Mouse (Mus musculus): ENCODE results near the gene Cdv3.

The Cdv3 gene

DNA sequence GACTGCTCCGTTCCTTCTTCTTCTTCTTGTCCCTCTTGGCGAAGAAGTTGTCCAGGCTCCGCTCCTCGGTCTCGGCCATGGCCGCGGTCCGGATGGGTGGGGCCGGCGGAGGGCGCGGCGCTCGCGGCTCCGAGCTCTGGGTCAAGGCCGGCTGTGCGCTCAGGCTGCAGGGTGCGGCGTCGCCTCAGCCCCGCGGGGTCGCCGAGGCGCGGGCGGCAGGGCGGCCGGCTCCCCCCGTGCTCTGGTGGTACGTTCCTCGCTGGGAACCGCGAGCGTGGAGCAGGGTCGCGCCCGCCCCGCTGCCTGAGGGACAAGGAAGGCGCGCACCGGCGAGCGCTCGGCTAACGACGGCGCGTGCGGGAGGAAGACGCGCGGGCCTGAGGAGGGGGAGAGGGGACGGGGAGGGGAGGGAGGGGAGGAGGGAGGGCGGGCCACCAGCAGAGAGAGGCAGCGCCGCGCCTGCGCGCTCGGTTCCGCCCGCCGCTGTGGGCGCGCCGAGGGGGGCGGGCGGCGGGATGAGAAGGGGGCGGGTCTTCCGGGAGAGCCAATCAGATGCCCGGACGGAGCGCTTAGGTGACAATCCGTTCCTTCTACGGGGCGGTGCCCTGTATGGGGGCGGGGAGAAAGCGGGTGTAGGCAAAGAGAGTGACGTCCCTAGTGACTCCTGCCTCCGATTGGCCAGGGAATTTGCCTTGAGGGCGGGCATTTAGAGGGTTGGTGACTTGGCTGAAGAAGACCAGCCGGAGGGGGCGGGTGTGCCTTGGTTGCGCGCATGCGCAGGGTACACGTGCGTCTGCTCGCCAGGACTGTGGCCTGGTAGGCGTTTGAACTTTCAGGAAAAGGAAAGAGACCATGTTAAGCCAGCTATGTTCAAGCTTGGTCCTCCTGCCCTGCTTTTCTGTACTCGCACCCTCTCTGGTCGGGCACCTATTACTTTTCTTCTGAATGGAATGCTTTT, at the start of gene Cdv3:
Gene Cdv3 (minus strand): TSS at position 551 of the 958 bp plus-strand sequence.
- peak; percentile 99 to 100 for DNase-seq

DNA sequence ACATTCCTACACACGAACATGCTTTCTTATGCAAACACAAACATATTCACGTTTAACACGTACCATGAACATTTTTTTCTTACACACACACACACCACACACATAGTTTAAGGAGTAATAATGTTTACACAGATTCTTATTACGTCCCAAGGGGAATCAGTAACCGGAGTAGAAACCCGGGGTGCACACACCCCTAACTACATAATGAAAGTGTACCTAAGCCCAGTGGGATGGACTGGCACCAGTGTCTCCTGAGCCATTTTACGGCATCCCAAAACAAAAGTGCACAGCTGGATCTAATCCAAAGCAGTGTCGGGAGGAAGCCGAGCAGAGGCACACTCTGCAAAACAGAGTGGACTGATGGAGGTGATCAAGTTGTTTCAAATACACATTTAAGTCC, 47.8 kb upstream of the Cdv3 start:
- no peak for DNase-seq

DNA sequence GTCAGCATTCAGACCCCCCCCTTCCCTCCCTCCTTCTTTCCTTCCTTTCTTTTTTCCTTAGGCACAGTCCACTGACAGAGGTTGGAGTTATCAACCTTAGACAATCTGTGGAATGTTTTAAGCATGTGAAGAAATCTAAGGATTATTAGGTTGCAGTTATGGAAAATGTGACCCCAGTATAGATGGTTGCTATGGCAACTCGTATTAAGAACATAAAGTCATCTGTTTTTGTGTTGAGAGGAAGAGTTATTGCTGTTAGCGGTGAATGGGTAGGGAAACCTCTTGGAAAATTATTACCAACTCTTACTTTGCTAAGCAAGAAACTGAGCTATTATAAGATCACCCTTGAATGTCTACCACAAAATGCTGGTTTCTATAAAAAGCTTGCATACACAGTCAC, 43.5 kb upstream of the Cdv3 start:
- no peak for DNase-seq

DNA sequence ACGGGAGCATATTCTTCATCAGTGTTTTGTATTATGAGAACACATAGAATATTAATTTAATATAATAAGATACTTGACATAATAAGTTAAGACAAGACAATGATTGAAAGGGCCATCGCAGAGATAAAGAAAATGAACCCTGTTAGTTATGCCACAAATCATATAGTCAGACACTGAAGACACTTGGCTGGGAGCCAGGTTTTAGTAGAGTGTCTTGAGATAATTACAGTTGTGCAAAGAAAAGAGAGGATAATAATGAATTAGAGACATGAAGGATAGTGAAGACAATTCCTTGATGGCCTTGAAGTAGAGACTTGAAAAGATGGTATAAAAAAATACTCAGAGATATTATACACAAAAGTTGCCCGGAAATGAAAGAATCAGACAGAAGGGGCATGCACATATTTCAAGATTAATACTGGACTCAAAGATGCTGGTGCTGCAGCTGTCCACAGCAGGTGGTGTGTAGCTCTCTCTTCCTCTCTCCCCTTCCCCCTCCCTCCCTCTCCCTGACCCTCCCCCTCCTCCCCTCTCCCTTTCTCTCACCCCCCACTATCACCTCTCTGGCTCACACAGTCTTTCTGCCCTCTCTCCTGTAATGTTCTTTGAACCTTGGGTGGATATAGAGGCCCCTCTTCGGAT, 42.6 kb upstream of the Cdv3 start:
- no peak for DNase-seq

DNA sequence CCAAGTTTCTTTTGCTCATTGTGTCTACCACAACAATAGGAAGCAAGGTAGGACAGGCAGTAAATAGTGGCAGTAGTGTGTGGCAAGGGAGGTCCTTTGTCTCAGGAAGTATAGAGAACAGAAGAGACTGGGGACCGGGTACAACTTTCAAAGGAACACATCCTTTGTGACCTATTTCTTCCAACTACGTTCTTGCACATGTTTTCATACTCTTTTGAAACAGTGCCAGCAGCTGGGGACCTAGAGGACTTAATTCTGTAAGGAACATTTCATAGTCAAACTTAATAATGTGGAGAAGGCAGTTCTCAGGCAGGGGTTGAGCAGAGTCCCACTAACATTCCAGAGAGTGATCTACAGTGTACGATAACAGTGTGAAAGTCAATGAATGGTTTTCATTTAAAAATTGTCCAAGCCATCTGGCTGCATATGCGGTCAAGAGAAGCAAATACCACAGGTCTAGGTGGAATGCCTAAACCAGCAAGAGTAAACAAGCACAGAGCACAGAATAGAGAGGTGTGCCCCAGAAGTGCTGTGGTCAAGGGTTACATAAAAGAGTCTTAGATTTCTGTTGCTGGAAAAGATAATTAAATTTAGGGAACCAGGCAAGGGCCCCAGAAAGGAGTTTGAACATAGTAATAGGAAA, 37.8 kb upstream of the Cdv3 start:
- DNase-seq: peak in 1 of 2 experiments; percentile 53

DNA sequence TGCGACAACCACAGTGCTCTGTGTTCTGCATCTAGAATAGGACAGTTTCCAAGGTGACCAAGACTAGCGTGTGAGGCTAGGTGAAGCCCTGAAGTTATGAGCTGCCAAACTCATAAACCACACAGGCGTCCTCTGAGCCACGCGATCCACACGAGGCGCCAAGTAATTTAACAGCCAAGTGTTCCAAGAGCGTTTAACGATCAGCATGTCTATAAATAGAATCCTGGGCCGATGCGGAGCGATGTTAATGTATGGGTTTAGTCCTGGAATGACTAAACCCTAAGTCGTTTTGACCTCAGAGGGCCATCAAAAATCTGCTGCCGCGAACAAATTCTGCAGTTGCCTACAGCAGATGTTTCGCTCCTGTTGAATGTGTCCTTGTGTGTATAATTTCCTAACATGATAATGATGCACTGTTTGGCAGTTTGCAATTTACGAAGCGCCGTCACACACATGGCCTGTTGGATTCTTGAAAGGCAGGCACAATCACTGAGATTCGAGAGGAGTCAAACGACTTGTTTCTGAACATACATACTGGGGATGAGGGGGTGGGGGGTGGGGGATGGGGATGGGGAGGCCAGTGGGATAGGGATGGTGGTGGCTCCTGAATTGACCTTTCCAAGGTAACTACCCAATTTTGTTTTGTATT, 33.0 kb upstream of the Cdv3 start:
- DNase-seq: no peak

DNA sequence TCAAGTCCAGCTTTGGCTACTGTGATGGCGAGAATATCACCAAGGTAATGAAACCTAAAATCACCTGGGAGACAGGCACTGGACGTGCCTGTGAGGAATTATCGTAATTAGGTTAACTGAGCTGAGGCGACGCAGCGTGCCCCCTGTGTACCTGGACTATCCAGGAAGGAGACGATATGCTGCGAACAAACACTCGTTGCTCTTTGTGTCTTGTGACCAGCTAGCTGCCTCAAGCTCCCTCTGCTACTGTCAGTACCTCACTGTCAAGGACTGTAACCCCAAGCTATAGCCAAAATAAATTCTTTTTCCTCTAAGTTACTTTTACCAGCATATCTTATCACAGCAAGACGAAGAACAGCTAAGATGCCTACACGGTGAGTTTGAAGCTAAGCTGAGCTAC, 27.6 kb upstream of the Cdv3 start:
- DNase-seq: no peak

DNA sequence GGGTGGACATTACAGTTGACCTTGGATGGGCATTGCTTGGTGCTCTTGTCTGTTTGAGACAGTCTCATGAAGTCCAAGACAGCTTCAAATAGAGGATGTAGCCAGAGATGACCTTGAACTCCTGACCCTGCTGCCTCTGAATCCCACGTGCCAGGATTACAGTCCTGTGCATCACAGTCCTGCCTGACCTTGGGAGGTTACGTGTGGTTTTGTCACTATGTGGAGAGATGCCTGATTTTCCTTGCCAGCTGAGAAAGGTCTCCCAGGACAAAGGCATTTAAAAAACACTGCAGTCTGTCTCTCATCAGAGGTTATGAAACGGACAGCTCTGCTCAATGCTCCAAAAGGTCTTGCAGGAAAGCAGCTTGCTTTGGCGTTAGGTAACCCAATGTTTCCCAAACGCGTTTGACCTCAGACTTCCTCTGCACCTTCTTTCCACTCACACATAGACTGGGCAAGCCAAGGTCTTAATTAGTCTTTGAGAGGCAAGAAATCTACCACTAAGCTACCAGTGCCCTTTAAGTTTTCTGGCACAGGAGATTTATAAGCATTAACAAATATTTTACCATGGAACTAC, 26.2 kb upstream of the Cdv3 start:
- no peak for DNase-seq

DNA sequence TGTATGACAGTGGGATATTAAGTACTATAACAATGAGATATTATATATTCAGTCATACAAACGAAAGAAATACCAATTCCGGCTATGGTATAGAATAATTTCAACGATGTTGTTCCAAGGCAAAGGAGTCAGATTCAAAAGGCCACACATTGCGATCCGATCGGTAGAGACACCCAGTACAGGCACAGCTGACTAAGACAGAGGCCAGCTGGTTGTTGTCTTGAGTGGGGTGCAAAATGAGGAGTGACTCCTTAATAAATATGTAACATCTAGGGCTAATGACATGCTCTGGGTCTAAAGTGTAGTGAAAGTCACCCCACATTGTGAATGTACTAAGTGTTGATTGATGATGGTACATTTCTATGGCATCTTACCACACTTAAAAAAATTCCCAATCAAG, 23.6 kb upstream of the Cdv3 start:
- DNase-seq: no peak

DNA sequence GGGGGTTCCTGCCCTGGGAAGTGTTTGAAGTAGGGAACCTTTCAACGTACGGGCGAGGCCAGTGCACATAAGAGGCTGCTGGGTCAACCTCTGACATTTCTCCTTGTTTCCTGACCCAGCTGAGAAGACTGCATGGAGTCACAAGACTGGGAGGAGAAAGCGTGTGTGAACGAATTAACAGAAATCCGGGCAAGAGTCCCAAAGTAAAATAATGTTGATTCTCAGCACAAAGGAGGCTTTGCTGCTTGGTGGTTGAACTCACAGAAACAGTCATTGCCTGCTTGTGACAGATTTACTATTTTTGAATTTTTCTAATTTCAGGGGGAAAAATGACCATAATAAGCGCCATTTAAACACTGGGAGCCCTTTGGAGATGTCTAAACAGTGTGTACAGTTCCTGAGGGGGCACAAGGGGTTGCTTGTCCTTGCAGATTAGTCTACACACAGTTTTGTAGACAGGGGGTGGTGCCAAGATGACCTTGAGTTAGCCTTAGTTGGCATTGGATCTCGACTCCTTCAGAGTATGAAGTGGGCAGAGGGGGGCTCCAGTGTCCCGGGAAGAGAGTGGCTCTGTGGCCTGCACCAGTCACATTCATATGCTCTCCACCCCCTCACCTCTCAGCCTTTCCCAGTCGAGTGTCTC, 21.5 kb upstream of the Cdv3 start:
- DNase-seq: no peak

DNA sequence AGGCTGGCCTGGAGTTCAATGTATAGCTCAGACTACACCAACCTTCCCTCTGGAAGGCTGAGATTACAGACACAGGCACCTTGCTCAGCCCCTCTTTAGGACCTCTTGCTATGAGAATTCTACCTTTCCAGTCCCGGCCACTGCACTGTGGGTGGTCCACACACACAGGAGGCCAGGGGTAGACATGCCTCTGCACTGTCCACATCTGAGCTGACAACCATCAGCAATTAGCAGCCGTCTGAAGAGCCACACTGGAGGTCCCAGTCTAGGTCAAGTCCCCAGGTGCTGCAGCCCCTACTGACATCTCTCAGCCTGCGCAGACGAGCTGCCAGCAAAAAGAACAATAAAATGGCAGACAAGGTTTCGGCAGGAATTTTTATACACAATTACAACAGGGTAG, 20.9 kb upstream of the Cdv3 start:
- DNase-seq: no peak

DNA sequence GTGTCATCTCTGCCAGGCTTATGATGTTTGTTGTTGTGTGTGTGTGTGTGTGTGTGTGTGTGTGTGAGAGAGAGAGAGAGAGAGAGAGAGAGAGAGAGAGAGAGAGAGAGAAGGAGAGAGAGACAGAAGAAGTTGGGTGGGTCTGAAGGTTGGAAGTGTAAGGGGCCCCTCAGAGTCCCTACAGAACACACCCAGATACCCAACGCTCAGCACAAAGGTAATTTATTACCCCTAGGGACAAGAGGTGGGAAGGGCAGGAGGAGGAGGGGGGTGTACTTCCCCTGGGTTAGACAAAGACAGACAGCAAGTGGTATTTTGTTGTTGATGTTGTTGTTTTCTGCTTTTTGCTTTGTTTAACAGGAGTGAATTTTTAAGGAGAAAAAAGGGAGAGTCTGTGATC, 20.0 kb upstream of the Cdv3 start:
- DNase-seq: no peak

DNA sequence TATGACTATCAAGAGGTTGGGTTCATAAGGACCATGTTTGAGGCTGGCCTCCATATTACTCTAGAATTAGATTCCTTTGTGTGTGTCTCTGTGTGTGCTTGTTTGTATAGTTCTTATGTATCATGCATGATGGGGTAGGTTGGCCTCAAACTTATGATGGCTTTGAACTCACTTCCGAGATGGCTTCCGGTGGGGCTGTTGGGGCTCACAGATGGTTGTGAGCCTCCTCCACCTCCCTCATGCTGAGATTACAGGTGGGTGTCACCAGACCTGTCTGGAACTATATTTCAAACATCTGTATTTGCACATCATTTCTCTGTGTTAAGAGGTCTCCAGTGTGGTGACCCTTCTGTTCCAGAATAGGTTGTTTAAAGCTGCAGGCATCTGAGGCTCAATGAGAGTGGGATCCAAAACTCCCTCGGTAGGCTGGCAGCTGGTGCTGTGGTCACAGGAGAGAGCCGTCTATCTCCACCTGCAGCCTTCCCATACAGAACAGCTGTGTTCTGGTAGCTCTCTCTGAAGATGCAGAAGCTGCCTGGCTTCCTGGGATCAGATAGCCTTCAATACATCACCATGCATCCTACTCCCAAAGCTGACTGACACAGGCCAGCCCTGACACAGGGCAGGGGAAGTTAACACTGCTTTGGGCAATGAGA, 18.6 kb upstream of the Cdv3 start:
- peak; percentile 26 to 44 for DNase-seq

DNA sequence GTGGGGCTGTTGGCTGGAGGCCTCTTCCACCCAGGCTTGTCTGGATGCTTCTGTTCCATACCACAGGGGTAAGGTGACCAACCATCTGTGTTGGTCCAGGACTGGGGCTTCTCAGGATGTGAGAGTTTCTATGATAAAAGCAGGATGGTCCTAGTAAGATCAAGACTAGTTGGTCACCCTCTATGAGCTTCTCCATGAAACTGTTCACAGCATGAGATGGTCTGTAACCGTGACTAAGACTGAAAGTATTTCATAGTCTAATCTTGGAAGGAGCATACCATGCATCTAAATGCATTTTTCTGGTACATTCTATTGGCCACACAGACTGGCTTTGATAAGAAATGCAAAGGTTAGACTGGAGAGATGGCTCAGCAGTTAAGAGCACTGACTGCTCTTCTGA, 17.9 kb upstream of the Cdv3 start:
- no peak for DNase-seq

DNA sequence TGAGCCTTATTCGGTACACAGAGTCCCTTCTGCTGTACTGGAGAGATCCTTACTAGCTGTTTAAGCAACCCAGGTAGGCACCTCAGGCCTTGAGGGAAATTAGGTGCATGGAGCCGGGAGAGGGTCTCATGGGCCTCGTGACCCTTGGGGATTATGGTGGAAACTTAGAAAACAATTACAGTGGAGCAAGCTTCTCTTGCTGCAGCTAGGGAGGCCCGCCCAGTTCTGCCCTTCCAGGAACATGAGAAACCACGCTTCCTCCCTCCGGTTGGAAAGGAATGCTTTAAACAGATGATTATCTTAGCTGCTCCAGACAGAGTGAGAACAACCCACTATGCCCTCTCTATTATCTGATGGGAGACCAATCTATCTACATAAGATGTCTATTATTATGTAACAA, 17.3 kb upstream of the Cdv3 start:
- DNase-seq: no peak

DNA sequence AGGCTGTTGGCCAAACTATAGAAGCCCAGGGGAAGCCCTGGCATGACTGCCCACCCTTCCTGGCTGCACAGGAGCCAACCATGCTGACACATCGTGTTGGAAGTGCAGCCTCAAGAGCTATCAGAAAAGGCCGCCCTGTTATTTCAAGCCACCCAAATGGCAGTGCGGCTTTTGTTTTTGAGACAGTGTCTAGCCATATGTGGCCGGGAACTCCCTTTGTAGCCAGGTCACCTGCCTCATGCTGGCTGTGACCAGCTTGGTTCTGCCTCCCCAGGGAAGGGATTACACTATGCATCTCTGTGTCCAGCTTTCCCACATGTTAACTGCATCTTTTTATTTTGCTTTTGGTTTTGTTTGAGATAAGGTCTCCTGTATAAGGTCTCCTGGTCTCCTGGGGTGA, 14.9 kb upstream of the Cdv3 start:
- no peak for DNase-seq

DNA sequence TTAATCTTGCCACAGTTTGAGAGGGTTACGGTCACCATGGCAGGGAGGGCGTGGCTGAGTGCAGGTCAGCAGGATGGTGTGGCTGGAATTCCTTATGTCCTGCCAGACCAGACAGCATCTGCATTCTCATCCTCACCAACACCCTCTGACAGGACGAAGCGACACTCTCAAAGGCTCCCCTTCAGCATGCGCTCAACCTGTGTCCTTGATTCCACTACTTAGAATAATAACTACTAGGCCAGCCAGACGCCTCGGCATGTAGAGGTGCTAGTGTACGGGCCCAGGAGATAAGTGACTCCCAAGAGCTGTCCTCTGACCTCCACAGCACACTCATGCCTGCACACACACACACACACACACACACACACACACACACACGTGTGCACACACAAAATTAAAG, 13.6 kb upstream of the Cdv3 start:
- no peak for DNase-seq

DNA sequence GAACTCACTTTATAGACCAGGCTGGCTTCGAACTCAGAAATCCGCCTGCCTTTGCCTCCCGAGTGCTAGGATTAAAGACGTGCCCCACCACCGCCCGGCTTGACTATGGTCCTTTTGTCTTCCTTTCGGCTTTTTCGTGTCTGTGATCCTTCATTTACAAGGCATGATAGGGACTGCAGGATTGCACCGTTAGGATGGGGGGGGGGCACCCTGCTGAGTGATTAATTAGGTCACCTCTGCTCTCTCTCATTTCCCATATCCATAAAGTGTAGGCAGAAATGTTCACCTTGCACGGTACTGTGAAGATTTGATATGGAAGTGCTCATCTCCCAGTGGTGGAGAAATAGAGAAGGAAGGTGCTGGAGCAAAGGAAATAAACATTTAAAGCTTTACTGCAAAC, 13.0 kb upstream of the Cdv3 start:
- no peak for DNase-seq

DNA sequence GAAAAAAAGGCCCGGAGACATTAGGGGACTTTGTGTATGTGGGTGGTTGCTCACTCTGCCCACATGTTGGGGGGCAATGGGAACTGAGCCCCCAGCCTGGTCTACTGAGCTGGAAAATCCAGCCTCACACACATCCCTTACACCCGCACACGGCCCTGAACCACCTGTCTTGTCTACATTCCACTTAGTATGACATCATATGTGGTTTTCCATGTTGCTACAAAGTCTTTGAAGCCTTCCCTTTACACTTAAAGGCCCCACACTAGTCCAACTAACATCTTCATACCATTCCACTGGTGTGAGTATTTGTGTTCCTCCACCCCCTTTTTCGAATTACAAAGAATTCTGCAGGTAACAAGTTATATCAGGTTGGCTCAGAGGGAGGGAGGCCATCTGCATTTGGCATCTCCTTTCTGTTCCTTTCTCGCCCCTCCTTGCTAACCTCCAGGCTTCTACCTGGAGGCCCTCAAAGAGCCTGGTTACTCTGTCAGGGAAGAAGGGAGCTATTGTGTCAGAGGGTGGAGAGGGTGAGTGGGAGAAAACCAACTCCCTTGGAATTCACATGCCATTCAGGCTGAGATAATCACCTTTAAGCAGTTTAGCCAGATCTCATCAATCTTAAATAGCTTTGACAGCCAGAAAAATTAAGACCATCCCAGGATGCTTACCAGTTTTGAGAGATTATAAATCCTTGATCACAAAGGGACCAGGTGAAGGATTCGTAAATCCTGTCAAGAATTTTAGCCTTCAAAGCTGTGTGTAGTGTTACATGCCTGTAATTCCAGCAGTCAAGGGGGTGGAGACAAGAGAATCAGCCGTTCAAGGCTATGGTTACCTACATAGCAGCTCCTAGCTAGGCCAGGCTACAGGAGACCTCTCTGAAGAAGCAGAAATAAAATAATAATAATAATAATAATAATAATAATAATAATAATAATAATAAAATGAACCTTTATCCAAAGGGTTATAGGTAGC, 11.0 kb upstream of the Cdv3 start:
- no peak for DNase-seq

DNA sequence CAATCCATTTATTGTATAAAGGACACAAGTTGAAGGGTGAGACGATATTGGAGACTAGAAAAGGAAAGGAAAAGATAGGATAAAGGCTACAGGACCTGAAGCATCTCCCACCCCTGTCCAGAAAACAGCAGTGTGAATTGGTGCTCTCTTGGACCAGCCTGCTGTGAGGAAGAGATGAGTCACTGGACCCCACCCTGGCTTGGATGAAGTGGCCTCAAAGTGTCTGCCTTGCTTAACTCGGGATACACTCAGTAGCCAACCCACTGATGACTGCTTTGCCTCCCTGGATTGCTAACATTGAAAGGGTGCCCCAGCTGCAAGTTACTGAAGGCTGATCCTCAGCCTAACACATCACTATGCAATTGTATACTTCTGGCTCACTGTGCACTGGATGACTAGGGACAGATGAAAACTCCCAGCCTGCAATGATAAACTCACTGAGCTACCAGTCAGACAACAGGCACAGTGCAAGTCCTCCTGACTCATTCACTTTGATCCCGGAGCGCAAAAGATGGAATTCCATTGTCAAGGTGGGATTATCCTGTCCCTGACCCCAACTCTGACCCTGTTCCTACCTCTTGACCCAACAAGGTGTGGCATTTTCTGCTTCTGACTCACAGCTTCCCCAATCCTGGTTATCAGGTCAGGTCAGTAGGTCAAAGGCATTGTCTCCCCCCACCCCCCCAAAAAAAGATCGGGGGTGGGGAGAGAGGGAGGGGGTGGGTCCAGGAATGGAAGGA, 6.8 kb upstream of the Cdv3 start:
- no peak for DNase-seq

Measured in thymus, adult 18-20 months (tissue).